Mouse (Mus musculus) urinary bladder, postnatal 0 days (tissue): ENCODE measurements around the gene Zdhhc25. TPM values are rescaled to one million over a fixed set of nuclear protein-coding genes. Genes with fewer than 3 reads are reported as not detected.

Source experiments
- polyA plus RNA-seq: library from polyadenylated mRNA; unstranded; fragments of >200 nt; fragmentation: Nextera tagmentation; extraction: Ambion mirVana; gene quantifications from 2 replicates; pipeline ENCODE4 v1.2.1, GENCODE M21; 2015

Gene Zdhhc25
- not detected in 2 replicates for polyA plus RNA-seq

DNA sequence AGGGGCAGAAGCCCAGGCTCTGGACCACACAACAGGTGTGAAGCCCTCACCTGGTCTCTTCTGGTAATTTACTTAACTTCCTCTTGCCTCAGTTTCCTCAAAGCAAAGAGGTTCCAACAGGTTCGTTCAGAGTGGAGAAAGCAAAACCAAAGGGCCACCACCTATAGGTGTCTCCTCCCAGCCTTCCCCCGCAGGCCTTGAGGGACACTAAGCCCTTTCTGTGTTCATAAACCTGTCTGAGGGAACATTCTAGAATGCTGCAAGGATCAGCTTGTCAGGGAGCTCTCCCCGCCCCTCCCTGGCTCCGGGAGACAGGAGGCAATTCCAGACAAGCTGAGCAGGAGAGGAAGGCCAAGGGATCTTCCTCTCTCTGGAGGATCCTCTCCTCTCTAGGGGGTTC, at the start of gene Zdhhc25:
Zdhhc25 (plus strand) TSS at position 301 of the 400 bp plus-strand sequence.

Other genes with a start within 250 kb of the Zdhhc25 start
- 8.4 and 11.6 TPM in 2 replicates for gene Brd1, start 133.9 kb downstream of the Zdhhc25 start, polyA plus RNA-seq
- 3.5 and 4.4 TPM in 2 replicates for gene Zbed4, start 151.4 kb downstream of the Zdhhc25 start, polyA plus RNA-seq
- gene Alg12, start 219.0 kb downstream of the Zdhhc25 start, polyA plus RNA-seq = 8.0 and 8.1 TPM in 2 replicates
- 37.9 and 41.1 TPM in 2 replicates for gene Creld2, start 219.3 kb downstream of the Zdhhc25 start, polyA plus RNA-seq